Mouse (Mus musculus): ENCODE data around the gene Lama1. TPM values are rescaled to one million over a fixed set of nuclear protein-coding genes. Genes with fewer than 3 reads are reported as not detected.

Lama1 gene
- polyA plus RNA-seq, 1 experiment: 1.2 TPM

DNA sequence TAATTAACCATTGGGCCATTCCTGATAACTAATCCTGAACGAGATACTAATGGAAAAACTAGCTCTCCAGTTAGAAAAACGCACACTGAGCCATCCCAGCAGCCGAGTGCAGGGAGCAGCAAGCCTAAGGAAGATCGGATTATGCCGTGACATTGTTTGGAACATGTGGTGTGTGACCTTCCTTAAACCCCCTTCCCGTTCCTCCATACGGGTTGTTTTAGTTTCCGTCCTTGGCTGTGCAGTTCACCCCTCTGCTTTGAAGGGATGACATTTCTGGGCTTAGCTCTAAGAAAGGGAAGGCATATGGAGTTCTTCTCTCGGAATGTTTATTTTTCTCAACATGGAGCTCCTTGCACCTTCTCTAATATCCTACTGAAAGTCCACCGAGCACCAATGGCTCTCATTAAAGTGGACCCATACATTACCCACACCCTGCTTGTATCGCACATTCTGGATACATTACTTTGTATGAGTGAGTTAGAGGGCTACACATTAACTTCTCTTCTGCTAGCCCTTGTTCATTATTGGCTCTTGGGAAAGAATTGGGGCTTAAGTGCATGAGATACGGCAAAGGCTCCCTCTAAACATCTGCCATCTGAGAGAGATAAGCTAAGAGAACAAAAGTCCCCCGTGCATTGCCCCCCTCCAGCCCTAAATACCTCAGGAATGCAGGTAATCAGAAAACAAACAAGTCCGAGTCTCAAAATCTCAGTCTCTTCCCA is 11.9 kb upstream of the Lama1 start:
- 18% methylated on average over 14 of the region's 14 CpGs for WGBS
- H3K4me1 ChIP-seq (ENCODE audit: control insufficient read depth, insufficient read depth, insufficient read length, low read length): no peaks in the 10 kb centered on the region
- H3K27me3 ChIP-seq (ENCODE audit: control insufficient read depth, insufficient read depth, low read length): no peaks in the 10 kb centered on the region
- TF ChIP-seq CTCF (IDR thresholded peaks at IDR 0.05; ENCODE audit: extremely low read depth, insufficient read length, insufficient replicate concordance, low read depth, low read length): no peak
- no peak for TF ChIP-seq POLR2A (IDR thresholded peaks at IDR 0.05; ENCODE audit: low read depth, low read length)
- no peak overlapping the region for H3K27ac ChIP-seq (ENCODE audit: insufficient read depth, low read depth, low read length)
- H3K36me3 ChIP-seq (ENCODE audit: control insufficient read depth, insufficient read depth, low read length): no peaks in the 10 kb centered on the region
- H3K4me3 ChIP-seq (ENCODE audit: low read depth, low read length): no peak overlapping the region

- H3K27ac ChIP-seq (ENCODE audit: insufficient read depth, low read depth, low read length): no peak overlapping the region
- H3K4me3 ChIP-seq (ENCODE audit: low read depth, low read length): no peak overlapping the region
- WGBS: 82% methylated on average over 6 of the region's 6 CpGs
These were observed 9.6 kb upstream of the Lama1 start for GRCm38 (mm10) chr17:67687505-67687904.

DNA sequence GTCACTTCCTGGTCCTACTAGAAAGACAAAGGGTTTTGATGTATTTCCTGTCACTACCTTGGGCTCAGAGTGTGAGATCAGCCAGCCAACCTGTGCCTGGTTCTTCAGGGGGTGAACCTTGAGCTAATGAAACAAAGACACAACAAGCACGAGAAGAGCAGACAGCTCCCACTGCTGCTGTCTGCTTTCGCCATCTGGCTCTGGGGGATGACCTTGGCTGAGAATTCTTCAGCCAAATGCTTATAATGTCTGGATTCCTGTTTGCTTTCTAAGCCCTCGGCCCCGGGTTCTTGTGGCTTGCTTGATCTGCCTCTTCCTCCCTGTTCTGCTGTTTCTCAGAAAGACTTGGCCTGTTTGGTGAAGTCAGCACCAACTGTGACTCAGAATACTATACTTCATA is 6.4 kb upstream of the Lama1 start:
- no peaks in the 10 kb centered on the region for H3K36me3 ChIP-seq (ENCODE audit: control insufficient read depth, insufficient read depth, low read length)
- 45% methylated on average over 4 of the region's 4 CpGs for WGBS
- TF ChIP-seq POLR2A (IDR thresholded peaks at IDR 0.05; ENCODE audit: low read depth, low read length) (no peak), CTCF (IDR thresholded peaks at IDR 0.05; ENCODE audit: extremely low read depth, insufficient read length, insufficient replicate concordance, low read depth, low read length) (no peak)
- H3K27me3 ChIP-seq (ENCODE audit: control insufficient read depth, insufficient read depth, low read length): no peaks in the 10 kb centered on the region
- H3K27ac ChIP-seq (ENCODE audit: insufficient read depth, low read depth, low read length): no peak overlapping the region
- H3K4me1 ChIP-seq (ENCODE audit: control insufficient read depth, insufficient read depth, insufficient read length, low read length): no peaks in the 10 kb centered on the region
- no peak overlapping the region for H3K4me3 ChIP-seq (ENCODE audit: low read depth, low read length)

More at GRCm38 (mm10) chr17:67687505-67687904, 9.6 kb upstream of the Lama1 start:
- Histone ChIP-seq H3K36me3 (ENCODE audit: control insufficient read depth, insufficient read depth, low read length) (no peaks in the 10 kb centered on the region), H3K4me1 (ENCODE audit: control insufficient read depth, insufficient read depth, insufficient read length, low read length) (no peaks in the 10 kb centered on the region), H3K27me3 (ENCODE audit: control insufficient read depth, insufficient read depth, low read length) (no peaks in the 10 kb centered on the region)
- no peak for TF ChIP-seq POLR2A (IDR thresholded peaks at IDR 0.05; ENCODE audit: low read depth, low read length)
- no peak for TF ChIP-seq CTCF (IDR thresholded peaks at IDR 0.05; ENCODE audit: extremely low read depth, insufficient read length, insufficient replicate concordance, low read depth, low read length)

DNA sequence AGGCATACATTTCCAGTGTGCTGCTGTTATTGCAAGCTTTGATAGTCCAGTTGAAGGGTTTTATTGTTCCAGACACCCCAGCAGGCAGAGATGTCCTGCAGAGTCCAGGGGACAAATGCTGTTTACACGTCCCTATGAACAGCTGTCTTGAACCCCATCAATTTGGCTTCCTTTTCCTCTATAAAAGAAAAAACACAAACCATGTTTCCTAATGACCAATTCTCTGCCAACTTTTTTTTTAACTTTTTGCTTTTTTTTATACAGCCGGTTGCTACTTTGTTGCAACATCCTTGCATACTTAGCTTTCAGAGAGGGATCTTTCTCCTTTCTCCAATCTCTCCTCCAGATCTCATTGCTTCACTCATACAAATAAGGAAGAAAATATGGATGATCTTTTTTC is 4.4 kb upstream of the Lama1 start:
- H3K4me1 ChIP-seq (ENCODE audit: control insufficient read depth, insufficient read depth, insufficient read length, low read length): no peaks in the 10 kb centered on the region
- WGBS: 42% methylated on average over 2 of the region's 2 CpGs
- H3K27ac ChIP-seq (ENCODE audit: insufficient read depth, low read depth, low read length): no peak overlapping the region
- no peak overlapping the region for H3K4me3 ChIP-seq (ENCODE audit: low read depth, low read length)
- TF ChIP-seq POLR2A (IDR thresholded peaks at IDR 0.05; ENCODE audit: low read depth, low read length) (no peak), CTCF (IDR thresholded peaks at IDR 0.05; ENCODE audit: extremely low read depth, insufficient read length, insufficient replicate concordance, low read depth, low read length) (no peak)
- no peaks in the 10 kb centered on the region for H3K36me3 ChIP-seq (ENCODE audit: control insufficient read depth, insufficient read depth, low read length)
- no peaks in the 10 kb centered on the region for H3K27me3 ChIP-seq (ENCODE audit: control insufficient read depth, insufficient read depth, low read length)

DNA sequence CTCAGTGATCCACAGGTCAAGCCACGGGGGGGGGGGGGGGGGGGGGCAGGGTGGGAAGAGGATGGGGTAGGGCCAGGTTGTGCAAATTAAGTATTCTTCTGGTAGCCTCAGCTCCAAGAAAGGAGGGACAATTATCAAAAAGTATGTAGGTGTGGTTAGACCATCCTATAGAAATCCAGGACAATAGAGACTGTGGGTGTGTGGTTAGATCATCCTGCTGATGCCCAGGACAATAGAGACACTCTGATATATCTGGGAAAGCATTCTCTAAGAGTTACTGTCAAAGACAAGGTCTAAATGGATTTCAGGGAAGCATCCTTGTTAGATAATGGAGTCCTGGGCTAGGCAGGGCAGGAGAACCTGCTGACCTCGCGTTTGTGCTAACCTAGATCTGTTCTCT is 3.2 kb upstream of the Lama1 start:
- H3K36me3 ChIP-seq (ENCODE audit: control insufficient read depth, insufficient read depth, low read length): no peaks in the 10 kb centered on the region
- TF ChIP-seq CTCF (IDR thresholded peaks at IDR 0.05; ENCODE audit: extremely low read depth, insufficient read length, insufficient replicate concordance, low read depth, low read length) (no peak), POLR2A (IDR thresholded peaks at IDR 0.05; ENCODE audit: low read depth, low read length) (no peak)
- 55% methylated on average over 3 of the region's 3 CpGs for WGBS
- H3K4me1 ChIP-seq (ENCODE audit: control insufficient read depth, insufficient read depth, insufficient read length, low read length): no peaks in the 10 kb centered on the region
- H3K27me3 ChIP-seq (ENCODE audit: control insufficient read depth, insufficient read depth, low read length): no peaks in the 10 kb centered on the region
- H3K4me3 ChIP-seq (ENCODE audit: low read depth, low read length): no peak overlapping the region
- no peak overlapping the region for H3K27ac ChIP-seq (ENCODE audit: insufficient read depth, low read depth, low read length)

GRCm38 (mm10) chr17:67697461-67697891 is 417 bp downstream of the Lama1 start:
- Histone ChIP-seq H3K4me1 (ENCODE audit: control insufficient read depth, insufficient read depth, insufficient read length, low read length) (no peaks in the 10 kb centered on the region), H3K27me3 (ENCODE audit: control insufficient read depth, insufficient read depth, low read length) (no peaks in the 10 kb centered on the region), H3K36me3 (ENCODE audit: control insufficient read depth, insufficient read depth, low read length) (no peaks in the 10 kb centered on the region), H3K4me3 (ENCODE audit: low read depth, low read length) (peak overlapping the region; percentile 57), H3K27ac (ENCODE audit: insufficient read depth, low read depth, low read length) (no peak overlapping the region)
- TF ChIP-seq POLR2A (IDR thresholded peaks at IDR 0.05; ENCODE audit: low read depth, low read length): no peak
- TF ChIP-seq CTCF (IDR thresholded peaks at IDR 0.05; ENCODE audit: extremely low read depth, insufficient read length, insufficient replicate concordance, low read depth, low read length): no peak
- 2% methylated on average over 32 of the region's 32 CpGs for WGBS

GRCm38 (mm10) chr17:67698301-67698700 is 1.2 kb downstream of the Lama1 start:
- 12% methylated on average over 13 of the region's 13 CpGs for WGBS
- no peak overlapping the region for H3K4me3 ChIP-seq (ENCODE audit: low read depth, low read length)

More at GRCm38 (mm10) chr17:67698301-67698700, 1.2 kb downstream of the Lama1 start:
- no peak overlapping the region for H3K27ac ChIP-seq (ENCODE audit: insufficient read depth, low read depth, low read length)
- H3K4me1 ChIP-seq (ENCODE audit: control insufficient read depth, insufficient read depth, insufficient read length, low read length): no peaks in the 10 kb centered on the region
- no peaks in the 10 kb centered on the region for H3K36me3 ChIP-seq (ENCODE audit: control insufficient read depth, insufficient read depth, low read length)
- TF ChIP-seq CTCF (IDR thresholded peaks at IDR 0.05; ENCODE audit: extremely low read depth, insufficient read length, insufficient replicate concordance, low read depth, low read length): no peak
- no peak for TF ChIP-seq POLR2A (IDR thresholded peaks at IDR 0.05; ENCODE audit: low read depth, low read length)
- H3K27me3 ChIP-seq (ENCODE audit: control insufficient read depth, insufficient read depth, low read length): no peaks in the 10 kb centered on the region

Measured in small intestine, adult 2 months (tissue).